Comparison of ENCODE assay signal across 8 mouse cellular contexts in genomic region chr13:55182173-55182894, GRCm38 (mm10). TPM values are rescaled to one million over a fixed set of nuclear protein-coding genes. Genes with fewer than 3 reads are reported as not detected.
DNase-seq lines count a peak whose midpoint lies in the region; ATAC-seq lines count a peak whose summit lies in the region.

No protein-coding gene starts in this region.

- intact Hi-C loops in left cerebral cortex, postnatal 14 days (cut with DNase I): no loop called here

- 4% methylated on average over 23 of the region's 23 CpGs for WGBS in embryonic facial prominence, embryonic 11.5 days
- WGBS in intestine, embryonic 16.5 days: 3% methylated on average over 23 of the region's 23 CpGs

- no peaks in the 10 kb centered on the region for H3K27me3 ChIP-seq in embryonic facial prominence, embryonic 11.5 days (ENCODE audit: control insufficient read depth, insufficient read depth, low read length)
- no peaks in the 10 kb centered on the region for H3K27me3 ChIP-seq in intestine, embryonic 16.5 days (replicated peaks; ENCODE audit: control insufficient read depth, insufficient read depth, low read length)

- peak overlapping the region; percentile 32 for H3K4me3 ChIP-seq in embryonic facial prominence, embryonic 11.5 days (ENCODE audit: low read depth, low read length)
- H3K4me3 ChIP-seq in intestine, embryonic 16.5 days (ENCODE audit: low read length): peak overlapping the region; percentile 43

- ATAC-seq in embryonic facial prominence, embryonic 11.5 days (replicated peaks; ENCODE audit: insufficient number of reproducible peaks, low FRiP score, low TSS enrichment, low read depth): peak; percentile 61; the same call in 1 of the 2 replicates
- peak; percentile 92 for ATAC-seq in granulocyte monocyte progenitor cell, adult 5-6 weeks (replicated peaks; ENCODE audit: poor library complexity, severe bottlenecking)
- peak; percentile 91 for ATAC-seq in intestine, embryonic 16.5 days
- peak; percentile 92 for ATAC-seq in megakaryocyte progenitor cell, adult 5-6 weeks (replicated peaks; ENCODE audit: poor library complexity)

- no peak overlapping the region for H3K27ac ChIP-seq in embryonic facial prominence, embryonic 11.5 days (replicated peaks; ENCODE audit: low read depth, low read length)
- peak overlapping the region; percentile 88 for H3K27ac ChIP-seq in intestine, embryonic 16.5 days (ENCODE audit: low read length)

- no peaks in the 10 kb centered on the region for H3K4me1 ChIP-seq in embryonic facial prominence, embryonic 11.5 days (ENCODE audit: control insufficient read depth, insufficient read depth, low read length)
- H3K4me1 ChIP-seq in intestine, embryonic 16.5 days (ENCODE audit: control insufficient read depth, insufficient read depth, low read length): peaks cover 3% of the 10 kb centered on the region; the same call in 1 of the 2 replicates

- no peaks in the 10 kb centered on the region for H3K36me3 ChIP-seq in embryonic facial prominence, embryonic 11.5 days (replicated peaks; ENCODE audit: control insufficient read depth, insufficient read depth, low read depth, low read length)
- H3K36me3 ChIP-seq in intestine, embryonic 16.5 days (ENCODE audit: control insufficient read depth, insufficient read depth, low read length): no peaks in the 10 kb centered on the region

- no peaks in the 10 kb centered on the region for H3K9me3 ChIP-seq in embryonic facial prominence, embryonic 11.5 days (replicated peaks; ENCODE audit: control insufficient read depth, low read length)
- H3K9me3 ChIP-seq in intestine, embryonic 16.5 days (ENCODE audit: control insufficient read depth, low read length): no peaks in the 10 kb centered on the region; the same call in 1 of the 2 replicates

- H3K4me2 ChIP-seq in embryonic facial prominence, embryonic 11.5 days (ENCODE audit: low read depth, low read length): peak overlapping the region; percentile 44
- H3K4me2 ChIP-seq in intestine, embryonic 16.5 days (ENCODE audit: low read depth, low read length): peak overlapping the region; percentile 64

- H3K9ac ChIP-seq in embryonic facial prominence, embryonic 11.5 days (replicated peaks; ENCODE audit: low read length): peak overlapping the region; percentile 60
- peak overlapping the region; percentile 69 for H3K9ac ChIP-seq in intestine, embryonic 16.5 days (ENCODE audit: low read depth, low read length)

- DNase-seq in thymus, postnatal 0 days (ENCODE audit: low spot score): peak; percentile 46
- no peak for DNase-seq in thymus, postnatal 10 days (ENCODE audit: low spot score in 2 of 2)
- peak; percentile 75 for DNase-seq in embryonic facial prominence, embryonic 11.5 days (ENCODE audit: low spot score)
- peak; percentile 60 to 76 for DNase-seq in left cerebral cortex, postnatal 14 days (ENCODE audit: low spot score in 2 of 2)
- peak; percentile 73 to 78 for DNase-seq in right cerebral cortex, postnatal 10 days (ENCODE audit: low spot score in 2 of 2)

RNA-seq across cellular contexts. Expression of gene Nsd1, which starts 27.2 kb away (rescaled TPM):
- 52.6 and 73.8 TPM in 2 replicates for polyA plus RNA-seq in thymus, postnatal 0 days (2015; fragmentation: Nextera tagmentation; extraction: Ambion mirVana)
- polyA plus RNA-seq in embryonic facial prominence, embryonic 11.5 days (2014; fragmentation: Nextera tagmentation; extraction: Ambion mirVana): 62.3 and 67.4 TPM in 2 replicates
- 105 and 147 TPM in 2 replicates for total RNA-seq in granulocyte monocyte progenitor cell, adult 5-6 weeks (2014; fragmentation: Nextera tagmentation)
- total RNA-seq in granulocyte monocyte progenitor cell, adult 5-6 weeks (2017): 84.2 and 93.6 TPM in 2 replicates
- polyA plus RNA-seq in intestine, embryonic 16.5 days (2015; fragmentation: Nextera tagmentation; extraction: Ambion mirVana): 33.1 and 37.1 TPM in 2 replicates
- 100 to 1,000 TPM; 135 to 140 TPM for total RNA-seq in left cerebral cortex, postnatal 14 days (2021)
- total RNA-seq in megakaryocyte progenitor cell, adult 5-6 weeks (2015): 90.4 and 94.9 TPM in 2 replicates
- 74.5 and 89.7 TPM in 2 replicates for total RNA-seq in megakaryocyte progenitor cell, adult 5-6 weeks (2017)

RNA-seq across cellular contexts. Expression of gene Fgfr4, which starts 29.9 kb away (rescaled TPM):
- polyA plus RNA-seq in thymus, postnatal 0 days (2015; fragmentation: Nextera tagmentation; extraction: Ambion mirVana): 0.06 TPM in 1 of 2 replicates, not detected in the other
- 1.4 and 1.6 TPM in 2 replicates for polyA plus RNA-seq in embryonic facial prominence, embryonic 11.5 days (2014; fragmentation: Nextera tagmentation; extraction: Ambion mirVana)
- not detected in 2 replicates for total RNA-seq in granulocyte monocyte progenitor cell, adult 5-6 weeks (2014; fragmentation: Nextera tagmentation)
- total RNA-seq in granulocyte monocyte progenitor cell, adult 5-6 weeks (2017): not detected in 2 replicates
- 11.7 and 12.4 TPM in 2 replicates for polyA plus RNA-seq in intestine, embryonic 16.5 days (2015; fragmentation: Nextera tagmentation; extraction: Ambion mirVana)
- under 1 TPM; 0.11 to 0.25 TPM for total RNA-seq in left cerebral cortex, postnatal 14 days (2021)
- total RNA-seq in megakaryocyte progenitor cell, adult 5-6 weeks (2015): not detected in 2 replicates
- not detected in 2 replicates for total RNA-seq in megakaryocyte progenitor cell, adult 5-6 weeks (2017)

RNA-seq across cellular contexts. Expression of gene Gm17617, which starts 49.0 kb away (rescaled TPM):
- not detected in 2 replicates for polyA plus RNA-seq in thymus, postnatal 0 days (2015; fragmentation: Nextera tagmentation; extraction: Ambion mirVana)
- polyA plus RNA-seq in embryonic facial prominence, embryonic 11.5 days (2014; fragmentation: Nextera tagmentation; extraction: Ambion mirVana): not detected in 2 replicates
- total RNA-seq in granulocyte monocyte progenitor cell, adult 5-6 weeks (2014; fragmentation: Nextera tagmentation): not detected in 2 replicates
- total RNA-seq in granulocyte monocyte progenitor cell, adult 5-6 weeks (2017): not detected in 2 replicates
- polyA plus RNA-seq in intestine, embryonic 16.5 days (2015; fragmentation: Nextera tagmentation; extraction: Ambion mirVana): not detected in 2 replicates
- total RNA-seq in left cerebral cortex, postnatal 14 days (2021): not detected
- not detected in 2 replicates for total RNA-seq in megakaryocyte progenitor cell, adult 5-6 weeks (2015)
- not detected in 2 replicates for total RNA-seq in megakaryocyte progenitor cell, adult 5-6 weeks (2017)

Comparison
In these comparisons a context has a peak if more than half of its experiments do, and no peak if none do; other contexts are left out.
1. DNase-seq: peak in thymus, postnatal 0 days (single experiment), embryonic facial prominence, embryonic 11.5 days (single experiment), left cerebral cortex, postnatal 14 days (2 of 2) and right cerebral cortex, postnatal 10 days (2 of 2); none in thymus, postnatal 10 days (0 of 2).
2. Peak in every context shown above with its lines, with median percentiles within 50 percentile points of each other: ATAC-seq.